Mouse (Mus musculus) ES-E14 (cell line): ENCODE data around the gene Car10. TPM values are rescaled to one million over a fixed set of nuclear protein-coding genes. Genes with fewer than 3 reads are reported as not detected.

Source experiments
- DNase-seq: peaks from one replicate; pipeline ENCODE4 v3.0.0-alpha.2; 2013; ENCODE audit warnings: low read depth, low spot score
- H3K27ac ChIP-seq: 2 replicates; pipeline ENCODE4 v1.5.1; 2012; ENCODE audit warnings: low read depth, mild to moderate bottlenecking, low read length, moderate library complexity, mixed read lengths; ENCODE audit not compliant: poor library complexity, insufficient read depth, severe bottlenecking
- H3K36me3 ChIP-seq: 2 replicates; pipeline ENCODE4 v1.6.1; 2012; ENCODE audit warnings: mild to moderate bottlenecking, low read length, moderate library complexity, mixed read lengths; ENCODE audit not compliant: control insufficient read depth, poor library complexity, insufficient read depth, severe bottlenecking
- H3K4me1 ChIP-seq, 2 experiments: fragments of 150-350 bp in 1 of 2; sonication (generic) in 1 of 2; 2 replicates each; pipeline ENCODE4 v1.6.1; 2012; ENCODE audit warnings: low read length in 2 of 2, mild to moderate bottlenecking in 1 of 2, mixed read lengths in 1 of 2; ENCODE audit not compliant: control insufficient read depth in 2 of 2, insufficient read depth in 2 of 2, poor library complexity in 1 of 2
- H3K4me3 ChIP-seq, 2 experiments: fragments of 150-350 bp in 1 of 2; sonication (generic) in 1 of 2; 2 replicates each; pipeline ENCODE4 v1.5.1; 2012; ENCODE audit warnings: low read length in 2 of 2, low read depth in 1 of 2, mild to moderate bottlenecking in 1 of 2, mixed read lengths in 1 of 2; ENCODE audit not compliant: insufficient read depth in 1 of 2, poor library complexity in 1 of 2, severe bottlenecking in 1 of 2
- H3K9ac ChIP-seq: 2 replicates; pipeline ENCODE4 v1.6.1; 2012; ENCODE audit warnings: low read depth, mild to moderate bottlenecking, low read length, mixed read lengths; ENCODE audit not compliant: poor library complexity, insufficient read depth, severe bottlenecking
- H3K9me3 ChIP-seq: fragments of 150-350 bp; sonication (generic); 2 replicates; pipeline ENCODE4 v1.6.1; 2012; ENCODE audit warnings: low read depth, mild to moderate bottlenecking, low read length; ENCODE audit not compliant: control insufficient read depth, insufficient read depth
- CHD2 ChIP-seq: IDR thresholded peaks from 2 replicates; pipeline ENCODE4 v1.6.1; 2014; ENCODE audit warnings: mild to moderate bottlenecking, low read depth, low read length, inconsistent platforms
- HCFC1 ChIP-seq: IDR thresholded peaks from 2 replicates; pipeline ENCODE4 v1.6.1; 2012; ENCODE audit warnings: low read length, inconsistent platforms, borderline replicate concordance; ENCODE audit not compliant: insufficient read depth
- MAFK ChIP-seq: IDR thresholded peaks from 2 replicates; pipeline ENCODE4 v1.6.1; 2014; ENCODE audit warnings: mild to moderate bottlenecking, low read depth, low read length, inconsistent platforms; ENCODE audit not compliant: insufficient read depth
- ZC3H11A ChIP-seq: IDR thresholded peaks from 2 replicates; pipeline ENCODE4 v1.6.1; 2012; ENCODE audit warnings: low read depth, mild to moderate bottlenecking, inconsistent platforms, low read length, borderline replicate concordance
- ZNF384 ChIP-seq: IDR thresholded peaks from 2 replicates; pipeline ENCODE4 v1.6.1; 2012; ENCODE audit warnings: low read depth, low read length, inconsistent platforms
- in situ Hi-C, 2 experiments: fragments of 600-800 bp; cut with MboI; formaldehyde crosslinking; loops; one replicate each; pipeline ENCODE4 v1.15.1; 2025; ENCODE audit warnings: low sequenced_read_pairs in 2 of 2, inconsistent platforms in 1 of 2; ENCODE audit not compliant: unreplicated experiment in 2 of 2
- total RNA-seq: library from RNA; depleted of rRNA; stranded (reverse); fragments of 300-350 nt; gene quantifications from 2 replicates; pipeline ENCODE4 v1.2.3, GENCODE M21; 2012

Gene Car10
- total RNA-seq, 1 experiment: not detected

DNA sequence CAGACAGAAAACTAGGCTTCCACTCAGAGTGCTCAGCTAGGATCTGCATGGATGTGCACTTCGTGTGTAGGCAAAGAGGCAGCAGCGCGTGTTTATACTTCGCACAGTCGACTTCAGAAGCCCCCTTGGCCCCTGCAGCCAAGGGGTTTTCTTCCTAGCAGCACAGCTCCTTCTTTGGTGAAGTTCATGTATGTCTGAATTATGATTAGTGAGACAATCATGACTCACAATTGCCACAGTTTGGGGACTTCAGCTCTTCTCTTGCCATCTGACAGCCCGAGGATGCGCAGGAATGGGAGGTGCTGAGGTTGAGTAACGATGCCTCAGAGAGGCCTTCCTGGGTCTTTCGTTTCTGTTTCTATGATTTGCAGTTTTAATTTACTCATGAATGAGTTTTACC is 4.5 kb downstream of the Car10 start:
- H3K9ac ChIP-seq: no peak overlapping the region
- no peak for DNase-seq
- no peak for TF ChIP-seq CHD2
- TF ChIP-seq MAFK: no peak
- in situ Hi-C loops: no loop called here
- H3K9me3 ChIP-seq: no peaks in the 10 kb centered on the region
- no peaks in the 10 kb centered on the region for H3K4me1 ChIP-seq
- no peak overlapping the region for H3K4me3 ChIP-seq
- no peak overlapping the region for H3K27ac ChIP-seq
- no peaks in the 10 kb centered on the region for H3K36me3 ChIP-seq

- no peak overlapping the region for H3K4me3 ChIP-seq
- in situ Hi-C loops: no loop called here
- H3K9me3 ChIP-seq: no peaks in the 10 kb centered on the region
- no peak for DNase-seq
- H3K36me3 ChIP-seq: no peaks in the 10 kb centered on the region
- no peaks in the 10 kb centered on the region for H3K4me1 ChIP-seq
- no peak overlapping the region for H3K9ac ChIP-seq
- no peak for TF ChIP-seq HCFC1
- no peak for TF ChIP-seq ZC3H11A
- TF ChIP-seq ZNF384: no peak
- TF ChIP-seq CHD2: no peak
- TF ChIP-seq MAFK: no peak
- H3K27ac ChIP-seq: no peak overlapping the region
These were observed 5.4 kb downstream of the Car10 start for GRCm38 (mm10) chr11:93103101-93103815.

DNA sequence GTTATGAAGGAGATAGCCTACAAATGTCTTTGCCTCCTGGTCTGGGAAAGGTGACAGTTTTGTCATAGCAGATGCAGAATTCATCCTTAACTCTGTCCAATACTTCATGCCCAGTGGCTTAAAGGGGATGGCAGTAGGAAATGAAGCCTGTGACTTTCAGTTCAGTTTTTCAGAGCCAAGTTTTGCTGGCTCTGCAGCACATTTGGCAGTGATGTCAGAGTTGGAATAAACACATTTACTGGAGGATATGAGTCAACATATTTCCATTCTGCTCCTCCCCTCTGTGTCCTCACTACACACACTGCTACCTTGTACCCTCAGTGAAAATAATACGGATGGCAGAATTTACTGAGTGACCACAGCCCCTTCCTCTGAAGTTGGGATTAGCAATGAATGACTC is 11.6 kb downstream of the Car10 start:
- DNase-seq: no peak
- H3K9me3 ChIP-seq: no peaks in the 10 kb centered on the region
- H3K4me1 ChIP-seq: no peaks in the 10 kb centered on the region
- in situ Hi-C loops: no loop called here
- H3K9ac ChIP-seq: no peak overlapping the region
- no peak overlapping the region for H3K4me3 ChIP-seq
- TF ChIP-seq ZNF384 (no peak), CHD2 (no peak), HCFC1 (no peak), MAFK (no peak), ZC3H11A (no peak)
- no peaks in the 10 kb centered on the region for H3K36me3 ChIP-seq
- H3K27ac ChIP-seq: no peak overlapping the region

DNA sequence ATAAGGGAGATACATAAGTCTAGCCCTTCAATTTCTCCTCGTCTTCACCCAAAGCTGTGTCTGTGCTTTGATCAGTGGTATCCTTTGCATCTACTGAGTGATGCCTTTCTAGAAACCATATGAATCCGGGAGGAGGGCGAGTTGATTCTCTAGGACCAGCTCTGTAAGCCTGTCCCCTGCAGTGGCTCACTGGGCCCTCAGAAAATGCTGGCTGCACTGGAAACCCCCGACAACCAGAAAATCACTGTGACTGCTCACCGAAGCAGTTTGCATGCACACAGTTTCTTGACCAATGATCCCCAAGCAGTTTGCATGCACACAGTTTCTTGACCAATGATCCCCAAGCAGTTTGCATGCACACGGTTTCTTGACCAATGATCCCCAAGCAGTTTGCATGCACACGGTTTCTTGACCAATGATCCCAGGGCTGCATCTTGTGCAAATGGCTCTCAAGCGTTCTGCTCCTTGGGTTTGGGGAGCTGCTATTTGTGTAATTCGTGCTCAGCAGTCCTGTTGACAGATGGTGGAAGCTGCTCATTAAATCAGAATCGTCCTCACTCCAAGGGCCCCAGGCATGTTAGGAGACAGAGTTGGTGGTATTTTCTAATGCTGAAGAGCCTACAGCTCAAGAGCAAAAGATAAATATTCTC is 23.1 kb downstream of the Car10 start:
- H3K4me3 ChIP-seq: no peak overlapping the region
- no peaks in the 10 kb centered on the region for H3K4me1 ChIP-seq
- in situ Hi-C loops: no loop called here
- no peak for TF ChIP-seq CHD2
- no peak for TF ChIP-seq MAFK
- no peak for TF ChIP-seq HCFC1
- no peak for TF ChIP-seq ZNF384
- no peak overlapping the region for H3K9ac ChIP-seq
- H3K9me3 ChIP-seq: no peaks in the 10 kb centered on the region
- no peaks in the 10 kb centered on the region for H3K36me3 ChIP-seq
- DNase-seq: no peak
- no peak overlapping the region for H3K27ac ChIP-seq

GRCm38 (mm10) chr11:93123691-93124090 is 25.9 kb downstream of the Car10 start:
- in situ Hi-C loops: no loop called here

More at GRCm38 (mm10) chr11:93123691-93124090, 25.9 kb downstream of the Car10 start:
- H3K9me3 ChIP-seq: no peaks in the 10 kb centered on the region
- no peak overlapping the region for H3K27ac ChIP-seq
- no peak for TF ChIP-seq ZC3H11A
- no peak for TF ChIP-seq MAFK
- no peak for TF ChIP-seq ZNF384
- TF ChIP-seq CHD2: no peak
- TF ChIP-seq HCFC1: no peak
- H3K9ac ChIP-seq: no peak overlapping the region
- DNase-seq: no peak
- no peak overlapping the region for H3K4me3 ChIP-seq
- no peaks in the 10 kb centered on the region for H3K4me1 ChIP-seq
- H3K36me3 ChIP-seq: no peaks in the 10 kb centered on the region
